In genomic region chr14:117895539-117895912, GRCm38 (mm10) we compare ENCODE assay signal across 10 mouse cellular contexts.
DNase-seq lines count a peak whose midpoint lies in the region; ATAC-seq lines count a peak whose summit lies in the region.
"Had no signal": no experiment of that assay in that cellular context is flagged by ENCODE, and none has a peak within 500 bp of the region (broad histone marks: within the 10 kb centered on the region; RNA-seq: fewer than 3 reads in every experiment).

No protein-coding gene starts in this region.

- no peaks in the 10 kb centered on the region for H3K27me3 ChIP-seq in heart, embryonic 15.5 days
- H3K27me3 ChIP-seq in heart, embryonic 12.5 days (replicated peaks): peaks cover 34% of the 10 kb centered on the region
- H3K27me3 ChIP-seq in forebrain, embryonic 16.5 days (replicated peaks; ENCODE audit: control insufficient read depth, insufficient read depth, low read length): no peaks in the 10 kb centered on the region
- H3K27me3 ChIP-seq: embryonic facial prominence, embryonic 12.5 days had no signal

- peak; percentile 48 to 65 for DNase-seq in layer of hippocampus, postnatal 36 days
- DNase-seq in right cerebral cortex, postnatal 14 days: peak; percentile 52
- DNase-seq in kidney, adult 8-10 months: no peak
- no peak for DNase-seq in gastrocnemius, adult 18-20 months (ENCODE audit: low spot score)

- no peak overlapping the region for H3K4me3 ChIP-seq in heart, embryonic 15.5 days
- no peak overlapping the region for H3K4me3 ChIP-seq in heart, embryonic 12.5 days
- peak overlapping the region; percentile 1 for H3K4me3 ChIP-seq in forebrain, embryonic 16.5 days (replicated peaks; ENCODE audit: low read length)
- H3K4me3 ChIP-seq: embryonic facial prominence, embryonic 12.5 days had no signal

- no peak for ATAC-seq in heart, embryonic 15.5 days (replicated peaks; ENCODE audit: insufficient number of reproducible peaks, insufficient read depth, low FRiP score, low read depth)
- no peak for ATAC-seq in heart, embryonic 12.5 days (ENCODE audit: insufficient number of reproducible peaks, low FRiP score)
- peak; percentile 40 for ATAC-seq in forebrain, embryonic 16.5 days
- no peak for ATAC-seq in erythroid progenitor cell, adult 5-6 weeks (replicated peaks; ENCODE audit: low FRiP score, poor library complexity, severe bottlenecking)

- WGBS in heart, embryonic 15.5 days: 77% methylated on average over 16 of the region's 16 CpGs
- 74% methylated on average over 16 of the region's 16 CpGs for WGBS in heart, embryonic 12.5 days
- WGBS in forebrain, embryonic 16.5 days: 54% methylated on average over 16 of the region's 16 CpGs

- no peaks in the 10 kb centered on the region for H3K36me3 ChIP-seq in heart, embryonic 15.5 days
- H3K36me3 ChIP-seq in heart, embryonic 12.5 days: no peaks in the 10 kb centered on the region
- H3K36me3 ChIP-seq in forebrain, embryonic 16.5 days (ENCODE audit: control insufficient read depth, insufficient read depth): no peaks in the 10 kb centered on the region
- H3K36me3 ChIP-seq: embryonic facial prominence, embryonic 12.5 days had no signal

- no peak overlapping the region for H3K9ac ChIP-seq in heart, embryonic 15.5 days
- no peak overlapping the region for H3K9ac ChIP-seq in heart, embryonic 12.5 days
- H3K9ac ChIP-seq in forebrain, embryonic 16.5 days (replicated peaks; ENCODE audit: low read depth, low read length): no peak overlapping the region
- H3K9ac ChIP-seq: embryonic facial prominence, embryonic 12.5 days had no signal

- peak overlapping the region; percentile 25; the same call in 1 of the 2 replicates for H3K4me2 ChIP-seq in heart, embryonic 15.5 days
- H3K4me2 ChIP-seq in heart, embryonic 12.5 days: no peak overlapping the region
- H3K4me2 ChIP-seq in forebrain, embryonic 16.5 days (ENCODE audit: low read length): peak overlapping the region; percentile 12
- H3K4me2 ChIP-seq: embryonic facial prominence, embryonic 12.5 days had no signal

- H3K4me1 ChIP-seq in heart, embryonic 15.5 days (replicated peaks): no peaks in the 10 kb centered on the region
- H3K4me1 ChIP-seq in heart, embryonic 12.5 days (replicated peaks): no peaks in the 10 kb centered on the region; the same call in 1 of the 2 replicates
- peaks cover 11% of the 10 kb centered on the region; the same call in 1 of the 2 replicates for H3K4me1 ChIP-seq in forebrain, embryonic 16.5 days (replicated peaks; ENCODE audit: control insufficient read depth, insufficient read depth, low read length)
- H3K4me1 ChIP-seq: embryonic facial prominence, embryonic 12.5 days had no signal

- no peak overlapping the region for H3K27ac ChIP-seq in heart, embryonic 15.5 days
- H3K27ac ChIP-seq in heart, embryonic 12.5 days (ENCODE audit: poor library complexity, severe bottlenecking): no peak overlapping the region
- H3K27ac ChIP-seq in forebrain, embryonic 16.5 days (ENCODE audit: low read length): no peak overlapping the region
- H3K27ac ChIP-seq: embryonic facial prominence, embryonic 12.5 days; macrophage had no signal

- no peaks in the 10 kb centered on the region for H3K9me3 ChIP-seq in heart, embryonic 15.5 days (replicated peaks)
- no peaks in the 10 kb centered on the region for H3K9me3 ChIP-seq in heart, embryonic 12.5 days (replicated peaks)
- no peaks in the 10 kb centered on the region for H3K9me3 ChIP-seq in forebrain, embryonic 16.5 days (ENCODE audit: control insufficient read depth, low read length)
- H3K9me3 ChIP-seq: embryonic facial prominence, embryonic 12.5 days had no signal

Comparison
In these comparisons a context has a peak if more than half of its experiments do, and no peak if none do; other contexts are left out.
1. DNase-seq: peak in layer of hippocampus, postnatal 36 days (2 of 2) and right cerebral cortex, postnatal 14 days (single experiment); none in kidney, adult 8-10 months (0 of 2) and gastrocnemius, adult 18-20 months (single experiment).